Mouse (Mus musculus) erythroblast, embryonic 14.5 days (primary cell): ENCODE measurements around the gene Apbb2.

Experiments used
- GATA1 ChIP-seq: IDR thresholded peaks from 2 replicates; pipeline ENCODE4 v1.6.1; 2012; ENCODE audit warnings: low read length, inconsistent platforms, mixed read lengths
- TAL1 ChIP-seq: IDR thresholded peaks from 3 replicates; pipeline ENCODE4 v1.6.1; 2012; ENCODE audit warnings: low read length, inconsistent platforms, mixed read lengths

DNA sequence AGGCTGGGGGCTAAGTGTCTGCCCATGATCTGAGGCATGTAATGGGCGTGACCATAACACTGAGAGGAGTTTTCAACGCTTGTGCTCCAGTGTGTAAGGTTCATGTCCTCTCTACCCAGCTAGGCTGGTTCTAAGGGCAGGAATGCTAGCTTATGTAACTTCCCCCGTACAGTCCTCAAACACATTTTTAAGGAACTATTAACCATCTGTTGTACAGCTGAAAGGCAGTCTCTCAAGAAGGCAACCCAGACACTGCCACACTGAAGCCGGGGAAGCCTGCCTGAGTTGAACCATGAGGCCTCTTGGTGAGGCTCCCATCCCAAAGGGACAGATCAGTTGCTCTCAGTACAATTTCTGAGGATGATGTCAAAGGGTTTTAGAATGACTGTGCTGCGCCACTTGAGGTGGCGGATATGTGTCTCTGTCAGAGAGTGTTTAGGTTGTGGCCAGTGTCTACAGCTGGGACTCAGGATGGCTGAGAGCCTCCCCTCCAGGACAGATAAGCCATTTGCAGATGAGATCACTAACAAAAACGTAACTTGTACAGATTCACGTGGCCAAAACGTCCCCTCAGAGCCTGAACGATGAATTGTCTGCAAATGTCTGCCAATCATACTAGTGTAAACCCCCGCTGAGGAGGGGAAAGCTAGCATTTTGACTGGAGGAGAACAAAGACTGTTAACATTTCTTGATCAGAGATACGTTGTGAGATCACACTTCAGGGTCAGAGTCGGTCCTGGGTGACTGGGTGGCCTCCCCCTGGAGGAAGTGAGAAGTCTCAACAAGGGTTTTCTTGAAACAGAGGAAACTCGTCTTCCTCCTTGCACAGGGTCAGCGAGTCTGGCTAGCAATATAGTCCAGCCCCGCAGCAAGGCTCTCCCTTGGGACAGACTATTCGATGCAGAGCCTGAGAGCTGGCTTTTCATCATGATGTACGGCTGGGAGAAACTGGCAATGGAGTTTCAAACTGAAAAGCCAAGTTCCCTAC lies 255.0 kb downstream of the Apbb2 start:
- TF ChIP-seq TAL1 (no peak), GATA1 (no peak)
